In genomic region chr4:115450577-115451137, GRCm38 (mm10) we compare ENCODE assay signal across 26 mouse cellular contexts. TPM values are rescaled to one million over a fixed set of nuclear protein-coding genes. Genes with fewer than 3 reads are reported as not detected.
DNase-seq lines count a peak whose midpoint lies in the region; ATAC-seq and TF ChIP-seq lines count a peak whose summit lies in the region.
"Had no signal": no experiment of that assay in that cellular context is flagged by ENCODE, and none has a peak within 500 bp of the region (broad histone marks: within the 10 kb centered on the region; RNA-seq: fewer than 3 reads in every experiment).

No protein-coding gene starts in this region.

- H3K27me3 ChIP-seq in kidney, adult 2 months (replicated peaks; ENCODE audit: control insufficient read depth, insufficient read depth, low read length), result no peaks in the 10 kb centered on the region
- H3K27me3 ChIP-seq in kidney, embryonic 14.5 days (ENCODE audit: control insufficient read depth, insufficient read depth, low read length), result no peaks in the 10 kb centered on the region
- no peaks in the 10 kb centered on the region for H3K27me3 ChIP-seq in kidney, embryonic 16.5 days (ENCODE audit: insufficient read depth, low read length)
- no peaks in the 10 kb centered on the region for H3K27me3 ChIP-seq in midbrain, embryonic 13.5 days
- H3K27me3 ChIP-seq: embryonic facial prominence, embryonic 12.5 days; forebrain, embryonic 13.5 days; Patski had no signal

- no peak for TF ChIP-seq POLR2A in kidney, adult 2 months (IDR thresholded peaks at IDR 0.05; ENCODE audit: low read depth, low read length)

- no peak overlapping the region for H3K9ac ChIP-seq in kidney, embryonic 14.5 days (ENCODE audit: low read depth, low read length)
- no peak overlapping the region for H3K9ac ChIP-seq in kidney, embryonic 16.5 days (replicated peaks; ENCODE audit: low read length)
- H3K9ac ChIP-seq in midbrain, embryonic 13.5 days (replicated peaks), result no peak overlapping the region
- H3K9ac ChIP-seq: embryonic facial prominence, embryonic 12.5 days; forebrain, embryonic 13.5 days had no signal

- no peak overlapping the region for H3K4me3 ChIP-seq in kidney, adult 2 months (ENCODE audit: insufficient read depth, low read depth, low read length)
- no peak overlapping the region for H3K4me3 ChIP-seq in kidney, embryonic 14.5 days (ENCODE audit: low read length)
- H3K4me3 ChIP-seq in kidney, embryonic 16.5 days (ENCODE audit: low read length), result no peak overlapping the region
- no peak overlapping the region for H3K4me3 ChIP-seq in midbrain, embryonic 13.5 days (replicated peaks)
- H3K4me3 ChIP-seq: embryonic facial prominence, embryonic 10.5 days; embryonic facial prominence, embryonic 12.5 days; forebrain, embryonic 13.5 days had no signal

- DNase-seq in kidney, adult 2 months, result peak; percentile 40
- DNase-seq in kidney, adult 11 months, result no peak
- no peak for DNase-seq in kidney, postnatal 25 days
- no peak for DNase-seq in kidney, adult 18-20 months
- DNase-seq: adrenal gland, adult 8-10 months; adrenal gland, postnatal 14 days; adrenal gland, postnatal 36 days; B cell, adult 2 months; cerebellum, adult 11-12 months; cerebellum, adult 2 months; cerebellum, adult 9-10 months; cerebellum, postnatal 10 days; cerebellum, postnatal 25 days had no signal

- WGBS in kidney, adult 2 months, result 20% methylated on average over 3 of the region's 3 CpGs
- 57% methylated on average over 3 of the region's 3 CpGs for WGBS in kidney, embryonic 14.5 days
- WGBS in kidney, embryonic 16.5 days, result 57% methylated on average over 3 of the region's 3 CpGs
- WGBS in midbrain, embryonic 13.5 days, result 73% methylated on average over 3 of the region's 3 CpGs

- no peak overlapping the region for H3K27ac ChIP-seq in kidney, adult 2 months (ENCODE audit: insufficient read depth, low read depth, low read length)
- H3K27ac ChIP-seq in kidney, embryonic 14.5 days (ENCODE audit: low read depth, low read length), result no peak overlapping the region
- H3K27ac ChIP-seq in kidney, embryonic 16.5 days (ENCODE audit: low read length), result peak overlapping the region; percentile 72
- no peak overlapping the region for H3K27ac ChIP-seq in midbrain, embryonic 13.5 days
- H3K27ac ChIP-seq: embryonic facial prominence, embryonic 10.5 days; embryonic facial prominence, embryonic 12.5 days; forebrain, embryonic 13.5 days had no signal

- no peak for TF ChIP-seq CTCF in kidney, adult 2 months (conservative IDR thresholded peaks at IDR 0.05; ENCODE audit: insufficient read depth, insufficient read length, low read depth, low read length)

- H3K36me3 ChIP-seq in kidney, adult 2 months (ENCODE audit: control insufficient read depth, insufficient read depth, low read length), result no peaks in the 10 kb centered on the region
- no peaks in the 10 kb centered on the region for H3K36me3 ChIP-seq in kidney, embryonic 14.5 days (ENCODE audit: control insufficient read depth, insufficient read depth, low read length)
- no peaks in the 10 kb centered on the region for H3K36me3 ChIP-seq in kidney, embryonic 16.5 days (ENCODE audit: insufficient read depth, low read length)
- no peaks in the 10 kb centered on the region for H3K36me3 ChIP-seq in midbrain, embryonic 13.5 days
- H3K36me3 ChIP-seq: embryonic facial prominence, embryonic 10.5 days; embryonic facial prominence, embryonic 12.5 days; G1E had no signal

- no peaks in the 10 kb centered on the region for H3K9me3 ChIP-seq in kidney, embryonic 14.5 days (ENCODE audit: control insufficient read depth, low read length)
- no peaks in the 10 kb centered on the region for H3K9me3 ChIP-seq in kidney, embryonic 16.5 days (ENCODE audit: low read length)
- H3K9me3 ChIP-seq in midbrain, embryonic 13.5 days, result no peaks in the 10 kb centered on the region
- H3K9me3 ChIP-seq: embryonic facial prominence, embryonic 10.5 days; embryonic facial prominence, embryonic 12.5 days; G1E had no signal

- ATAC-seq in kidney, embryonic 14.5 days (ENCODE audit: low FRiP score, low TSS enrichment), result peak; percentile 71
- ATAC-seq in kidney, embryonic 16.5 days (ENCODE audit: low FRiP score, low TSS enrichment), result peak; percentile 96
- ATAC-seq in midbrain, embryonic 13.5 days, result no peak
- ATAC-seq: activated CD4-positive, CD25-positive, alpha-beta regulatory T cell, adult 4 months; CD4-positive, CD25-positive, alpha-beta regulatory T cell, adult 4 months; forebrain, embryonic 13.5 days; Patski had no signal

- no peaks in the 10 kb centered on the region; the same call in 1 of the 2 replicates for H3K4me1 ChIP-seq in kidney, adult 2 months (ENCODE audit: control insufficient read depth, insufficient read depth, low read length)
- no peaks in the 10 kb centered on the region for H3K4me1 ChIP-seq in kidney, embryonic 14.5 days (ENCODE audit: control insufficient read depth, insufficient read depth, low read length)
- H3K4me1 ChIP-seq in kidney, embryonic 16.5 days (ENCODE audit: insufficient read depth, low read length), result 0 out of 2 replicates have a peak, but pooled peaks cover 2% of the 10 kb centered on the region
- no peaks in the 10 kb centered on the region for H3K4me1 ChIP-seq in midbrain, embryonic 13.5 days (replicated peaks)
- H3K4me1 ChIP-seq: embryonic facial prominence, embryonic 10.5 days; embryonic facial prominence, embryonic 12.5 days; forebrain, embryonic 13.5 days had no signal

- no peak overlapping the region for H3K4me2 ChIP-seq in kidney, embryonic 14.5 days (replicated peaks; ENCODE audit: low read depth, low read length)
- H3K4me2 ChIP-seq in kidney, embryonic 16.5 days (replicated peaks; ENCODE audit: low read depth, low read length), result no peak overlapping the region
- H3K4me2 ChIP-seq in midbrain, embryonic 13.5 days (replicated peaks), result no peak overlapping the region
- H3K4me2 ChIP-seq: embryonic facial prominence, embryonic 12.5 days; forebrain, embryonic 13.5 days had no signal

RNA-seq across cellular contexts. Expression of gene Cyp4a30b, which starts 1.7 kb away (rescaled TPM):
- not detected in 2 replicates for polyA plus RNA-seq in kidney, adult 2 months (2012; rRNA removed)
- polyA plus RNA-seq in kidney, embryonic 14.5 days (2014; fragmentation: Nextera tagmentation; extraction: Ambion mirVana), result 0.37 TPM in 2 replicates
- polyA plus RNA-seq in kidney, embryonic 16.5 days (2015; fragmentation: Nextera tagmentation; extraction: Ambion mirVana), result 1.00 and 1.0 TPM in 2 replicates
- not detected in 2 replicates for polyA plus RNA-seq in midbrain, embryonic 13.5 days (2015; fragmentation: Nextera tagmentation; extraction: Ambion mirVana)
- polyA plus RNA-seq: activated CD4-positive, CD25-positive, alpha-beta regulatory T cell, adult 4 months; CD4-positive, CD25-positive, alpha-beta regulatory T cell, adult 4 months; cerebellum, adult 2 months; cortical plate, adult 2 months; embryonic facial prominence, embryonic 10.5 days; embryonic facial prominence, embryonic 12.5 days; embryonic facial prominence, embryonic 14.5 days; forebrain, embryonic 11.5 days; forebrain, embryonic 13.5 days; G1E; Patski had no signal

RNA-seq across cellular contexts. Expression of gene Cyp4a12b, which starts 39.2 kb away (rescaled TPM):
- polyA plus RNA-seq in kidney, adult 2 months (2012; rRNA removed), result 2.3 and 2.8 TPM in 2 replicates
- 0.19 TPM in 1 of 2 replicates, not detected in the other for polyA plus RNA-seq in kidney, embryonic 14.5 days (2014; fragmentation: Nextera tagmentation; extraction: Ambion mirVana)
- polyA plus RNA-seq in kidney, embryonic 16.5 days (2015; fragmentation: Nextera tagmentation; extraction: Ambion mirVana), result 1.1 and 1.2 TPM in 2 replicates
- polyA plus RNA-seq in midbrain, embryonic 13.5 days (2015; fragmentation: Nextera tagmentation; extraction: Ambion mirVana), result not detected in 2 replicates
- polyA plus RNA-seq: activated CD4-positive, CD25-positive, alpha-beta regulatory T cell, adult 4 months; CD4-positive, CD25-positive, alpha-beta regulatory T cell, adult 4 months; cerebellum, adult 2 months; embryonic facial prominence, embryonic 10.5 days; embryonic facial prominence, embryonic 12.5 days; forebrain, embryonic 11.5 days; forebrain, embryonic 13.5 days; G1E had no signal

RNA-seq across cellular contexts. Expression of gene Cyp4a14, which starts 45.3 kb away (rescaled TPM):
- polyA plus RNA-seq in kidney, adult 2 months (2012; rRNA removed), result 258 and 331 TPM in 2 replicates
- polyA plus RNA-seq in kidney, embryonic 14.5 days (2014; fragmentation: Nextera tagmentation; extraction: Ambion mirVana), result not detected in 2 replicates
- polyA plus RNA-seq in kidney, embryonic 16.5 days (2015; fragmentation: Nextera tagmentation; extraction: Ambion mirVana), result 0.40 and 0.47 TPM in 2 replicates
- polyA plus RNA-seq in midbrain, embryonic 13.5 days (2015; fragmentation: Nextera tagmentation; extraction: Ambion mirVana), result not detected in 2 replicates
- polyA plus RNA-seq: activated CD4-positive, CD25-positive, alpha-beta regulatory T cell, adult 4 months; CD4-positive, CD25-positive, alpha-beta regulatory T cell, adult 4 months; cerebellum, adult 2 months; cortical plate, adult 2 months; embryonic facial prominence, embryonic 10.5 days; embryonic facial prominence, embryonic 12.5 days; embryonic facial prominence, embryonic 14.5 days; forebrain, embryonic 11.5 days; forebrain, embryonic 13.5 days; G1E; Patski had no signal

Comparison
In these comparisons a context has a peak if more than half of its experiments do, and no peak if none do; other contexts are left out.
1. RNA of gene Cyp4a14, which starts 45.3 kb away (polyA plus RNA-seq): 258 to 331 TPM in kidney, adult 2 months; 0.40 to 0.47 TPM in kidney, embryonic 16.5 days, not detected in kidney, embryonic 14.5 days and not detected in midbrain, embryonic 13.5 days; every median in the first group is over 100 times any median in the second.